Mouse (Mus musculus) urinary bladder, postnatal 14 days (tissue): ENCODE results near the gene Slit2.
A peak's percentile ranks its signal among the peaks of the same experiment; 100 is the strongest.

Source experiments
- DNase-seq: peaks from one replicate; pipeline ENCODE4 v3.0.0; 2021; ENCODE audit warnings: low spot score

Gene Slit2

DNA sequence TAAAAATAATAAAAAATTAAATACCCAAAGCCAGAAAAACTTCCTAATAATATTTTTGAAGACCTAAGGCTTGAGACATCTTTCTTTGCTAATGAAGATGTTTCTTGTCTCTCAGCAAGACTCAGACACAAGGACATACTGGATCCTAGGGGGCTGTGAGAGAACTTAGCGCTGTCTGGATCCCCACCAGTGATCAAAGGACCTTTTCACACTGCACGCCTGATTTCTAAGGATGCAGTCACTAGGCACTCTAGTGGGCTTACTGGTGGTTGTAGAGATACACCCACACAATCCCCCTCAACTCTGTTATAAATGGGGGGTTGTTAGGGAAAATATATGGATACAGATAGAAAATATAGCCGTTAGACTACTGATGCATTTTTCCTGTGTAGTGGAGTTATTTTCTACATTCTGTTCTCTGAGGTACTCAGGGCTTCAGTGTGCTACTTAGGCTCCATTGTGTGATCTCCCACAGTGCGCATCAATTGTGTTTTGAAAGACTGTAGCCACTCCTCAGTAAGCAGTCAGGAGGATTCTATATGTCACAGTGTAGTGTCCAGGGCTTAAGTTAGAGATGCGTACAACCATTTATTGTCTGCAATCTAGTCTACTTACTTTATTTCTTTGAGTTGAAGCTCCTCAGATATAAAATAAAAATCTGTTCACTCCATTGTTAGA lies 67.8 kb downstream of the Slit2 start:
- no peak for DNase-seq

DNA sequence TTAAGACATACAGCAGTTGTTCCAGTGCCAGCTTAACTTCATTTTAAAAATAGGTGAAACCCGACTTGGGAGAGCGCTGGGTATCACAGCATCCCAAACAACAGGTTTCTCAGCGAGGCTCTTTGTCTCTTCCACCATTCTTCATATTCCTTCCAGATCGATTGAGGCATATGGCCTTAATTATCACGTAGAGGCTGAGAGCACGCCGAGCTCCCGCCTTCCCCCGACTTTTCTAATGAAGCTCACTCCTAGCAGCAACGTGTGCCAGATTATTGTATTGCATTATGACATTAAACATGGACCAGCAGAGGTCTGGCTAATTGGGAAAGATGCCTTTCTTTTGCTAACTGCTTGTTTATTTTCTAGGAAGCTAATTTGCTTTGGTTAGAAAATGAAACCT lies 75.7 kb downstream of the Slit2 start:
- DNase-seq: no peak

DNA sequence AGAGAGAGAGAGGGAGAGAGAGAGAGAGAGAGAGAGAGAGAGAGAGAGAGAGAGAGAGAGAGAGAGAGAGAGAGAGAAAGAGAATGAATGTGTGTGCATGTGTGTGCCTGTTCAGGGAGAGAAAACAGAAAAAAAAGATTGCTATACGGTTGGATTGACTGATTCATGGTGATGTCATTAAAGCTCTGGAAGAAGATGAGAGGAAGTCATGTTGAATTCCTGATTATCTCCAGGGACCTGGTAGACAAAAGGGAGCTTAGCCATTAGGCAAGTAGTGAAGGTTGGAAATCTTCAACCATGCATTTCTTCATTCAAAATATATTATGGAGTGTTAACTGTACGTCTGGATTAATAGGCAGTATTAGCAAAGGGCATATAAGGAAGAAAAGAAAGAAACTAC lies 77.8 kb downstream of the Slit2 start:
- DNase-seq: no peak

DNA sequence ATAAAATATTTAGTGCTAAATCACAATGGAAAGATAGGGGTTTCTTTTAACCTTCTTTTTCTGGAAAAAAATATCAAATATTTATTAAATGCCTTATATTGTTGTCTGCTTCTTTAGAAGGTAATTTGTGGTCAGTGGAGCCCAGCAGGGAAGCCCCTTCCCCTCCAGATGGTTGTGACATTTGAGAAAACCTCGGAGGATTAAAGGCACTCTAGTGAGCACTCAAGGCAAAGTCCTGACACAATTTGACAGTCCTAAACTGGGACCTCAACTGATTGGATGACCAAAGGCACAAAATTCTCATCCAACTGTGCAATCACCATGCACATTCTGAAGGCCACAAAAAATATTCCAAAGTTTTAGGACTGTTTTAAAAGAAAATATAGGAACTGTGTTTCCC lies 95.8 kb downstream of the Slit2 start:
- DNase-seq: no peak

DNA sequence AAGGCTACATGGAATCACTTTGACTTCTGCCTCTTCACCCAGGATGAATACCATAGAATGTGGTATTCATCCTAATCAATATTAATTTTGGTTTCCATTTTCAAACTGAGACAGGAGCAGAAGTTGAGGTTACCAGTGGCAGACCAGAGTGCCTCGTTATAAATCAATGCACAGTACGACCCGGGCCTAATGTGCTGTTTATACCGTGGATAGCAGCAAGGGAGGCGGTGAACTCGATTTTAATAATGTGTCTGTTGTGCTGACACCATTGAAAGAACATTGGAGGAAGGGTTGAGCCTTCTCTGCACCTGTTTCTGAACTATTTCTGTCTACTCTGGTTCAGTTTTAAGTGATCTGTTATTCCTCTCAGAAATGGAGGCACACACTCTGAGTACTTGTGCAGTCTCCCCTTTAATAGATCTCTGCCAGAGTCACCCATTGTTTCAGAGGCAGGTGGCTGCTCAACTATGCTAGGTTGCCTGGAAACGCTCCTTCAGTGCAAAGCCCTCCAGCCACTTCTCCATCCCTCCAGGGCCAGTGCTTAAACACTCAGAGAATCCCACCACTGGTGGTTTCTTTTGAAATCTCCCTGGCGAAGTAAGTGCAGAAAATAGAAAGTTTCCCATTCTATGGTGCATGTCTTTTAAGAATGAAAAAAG lies 98.4 kb downstream of the Slit2 start:
- DNase-seq: no peak

DNA sequence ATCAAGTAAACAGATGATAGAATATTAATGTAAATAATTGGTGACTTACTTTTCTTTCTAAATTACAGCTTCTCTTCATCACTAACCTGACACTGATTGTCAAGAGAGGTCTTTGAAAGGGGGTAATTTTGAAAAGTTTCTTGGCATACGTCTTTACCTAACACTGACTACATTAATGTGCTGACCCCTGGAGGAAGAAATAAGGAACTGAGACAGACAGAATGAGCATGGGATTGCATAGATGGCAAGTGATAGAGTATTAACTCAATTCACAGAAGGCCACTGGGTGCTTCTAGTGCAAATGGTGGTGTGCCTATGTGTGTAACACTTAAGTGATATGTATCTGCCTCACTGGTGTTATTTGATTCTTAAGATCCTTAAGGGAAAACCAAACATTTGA lies 130.5 kb downstream of the Slit2 start:
- DNase-seq: no peak

DNA sequence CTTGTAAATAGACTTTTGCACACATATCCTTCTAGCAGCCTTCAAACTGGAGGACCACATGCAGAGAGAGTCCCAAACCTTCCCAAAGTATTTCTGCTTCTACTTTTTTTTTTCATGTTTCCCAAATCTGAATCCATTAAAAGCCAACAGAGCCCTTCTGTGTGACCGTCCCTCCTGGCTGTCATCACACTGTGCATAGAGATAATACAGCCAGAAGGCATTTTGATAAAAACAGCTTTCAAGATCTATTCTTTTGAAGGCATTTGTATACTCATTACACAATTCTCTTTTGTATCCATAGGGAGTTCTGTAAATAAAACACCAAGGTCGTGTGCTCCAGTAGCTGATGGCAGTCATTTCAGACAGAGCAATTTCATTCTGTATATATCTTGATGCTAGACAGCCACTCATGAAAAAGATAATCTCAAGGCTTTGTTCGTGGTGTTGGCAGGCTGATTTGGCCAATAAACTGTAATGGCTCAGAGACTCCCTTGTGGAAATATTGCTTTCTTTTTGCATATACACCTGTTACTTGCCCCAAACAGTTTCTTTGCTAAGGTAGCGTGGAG lies 132.1 kb downstream of the Slit2 start:
- DNase-seq: no peak

DNA sequence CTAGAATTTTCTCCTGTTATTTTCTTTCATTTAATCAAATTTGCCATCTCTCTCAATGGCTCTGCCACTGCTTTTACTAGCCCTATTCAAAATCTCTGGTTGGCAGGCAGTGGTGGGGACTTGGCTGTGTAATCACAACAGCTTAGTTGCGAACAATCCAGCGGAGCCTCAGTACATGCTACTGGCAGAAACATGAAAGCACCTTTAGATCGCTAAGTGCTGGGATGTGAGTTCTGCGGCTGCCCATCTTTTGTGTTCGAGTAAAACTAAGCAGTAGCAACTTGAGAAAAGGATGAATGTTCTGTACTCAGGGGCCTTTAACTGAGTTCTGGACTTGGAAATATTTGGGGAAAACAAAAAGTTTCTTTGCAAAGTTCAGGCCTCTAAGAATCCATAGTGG lies 139.7 kb downstream of the Slit2 start:
- DNase-seq: no peak

DNA sequence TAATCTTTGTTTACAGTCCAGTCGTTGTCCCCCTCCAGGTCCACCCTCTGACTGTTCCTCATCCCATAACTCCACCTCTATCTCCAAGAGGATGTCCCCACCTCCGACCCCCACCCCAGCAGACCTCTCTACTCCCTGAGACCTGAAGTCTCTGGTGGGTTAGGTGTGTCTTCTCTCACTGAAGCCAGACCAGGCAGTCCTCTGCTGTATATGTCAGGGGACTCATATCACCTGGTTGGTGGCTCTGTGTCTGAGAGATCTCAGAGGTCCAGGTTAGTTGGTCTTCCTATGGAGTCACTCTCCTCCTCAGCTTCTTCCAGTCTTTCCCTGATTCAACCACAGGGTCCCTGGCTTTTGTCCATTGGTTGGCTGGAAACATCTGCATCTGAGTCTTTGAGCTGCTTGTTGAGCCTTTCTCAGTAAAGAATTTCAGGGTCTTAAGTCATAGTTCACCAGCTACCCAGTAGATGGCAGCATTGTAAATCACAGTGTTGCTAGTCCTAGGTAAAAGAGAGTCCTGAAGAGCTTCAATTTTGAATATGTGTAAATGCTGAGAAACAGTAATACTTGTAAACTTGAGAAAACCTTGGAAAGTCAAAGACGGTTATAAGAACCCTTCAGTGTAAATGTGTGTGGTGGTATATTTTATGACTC lies 143.0 kb downstream of the Slit2 start:
- no peak for DNase-seq

DNA sequence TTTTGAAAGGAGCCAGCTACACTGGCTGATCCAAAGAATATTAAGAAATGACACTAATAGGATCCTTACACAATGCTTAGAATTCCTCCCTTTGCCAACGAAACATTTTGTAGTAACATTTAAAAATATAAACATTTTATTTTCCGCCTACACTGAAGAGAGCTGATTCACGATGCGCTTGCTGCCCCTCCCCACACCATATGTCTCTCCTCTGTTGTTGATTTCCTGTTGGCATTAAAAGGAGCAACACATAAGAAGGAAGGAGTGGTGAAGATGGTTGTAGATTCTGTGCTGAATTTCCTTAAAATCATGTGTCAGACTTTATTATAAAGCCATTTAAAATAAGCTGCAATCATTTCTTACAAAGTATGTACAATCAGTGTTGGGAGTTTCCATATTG lies 147.0 kb downstream of the Slit2 start:
- DNase-seq: no peak

DNA sequence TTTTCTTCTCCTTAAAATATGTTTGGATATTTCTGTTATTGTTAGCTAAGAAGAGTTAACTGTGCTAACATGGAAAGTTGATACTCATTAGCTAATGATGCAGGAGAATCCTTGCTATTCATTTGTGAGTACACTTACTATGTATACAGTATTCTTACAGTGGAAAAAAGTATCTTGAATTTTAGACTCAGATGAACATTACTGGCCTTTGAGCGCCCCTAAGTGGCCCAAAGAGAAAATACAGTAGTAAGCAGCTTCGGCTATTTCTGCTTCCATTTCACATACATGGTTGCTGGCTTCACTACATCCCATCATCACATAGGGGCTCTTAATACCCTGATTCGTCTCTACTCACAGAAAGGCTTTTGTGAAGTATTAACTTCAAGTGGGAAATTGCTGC lies 153.6 kb downstream of the Slit2 start:
- peak; percentile 18 for DNase-seq

DNA sequence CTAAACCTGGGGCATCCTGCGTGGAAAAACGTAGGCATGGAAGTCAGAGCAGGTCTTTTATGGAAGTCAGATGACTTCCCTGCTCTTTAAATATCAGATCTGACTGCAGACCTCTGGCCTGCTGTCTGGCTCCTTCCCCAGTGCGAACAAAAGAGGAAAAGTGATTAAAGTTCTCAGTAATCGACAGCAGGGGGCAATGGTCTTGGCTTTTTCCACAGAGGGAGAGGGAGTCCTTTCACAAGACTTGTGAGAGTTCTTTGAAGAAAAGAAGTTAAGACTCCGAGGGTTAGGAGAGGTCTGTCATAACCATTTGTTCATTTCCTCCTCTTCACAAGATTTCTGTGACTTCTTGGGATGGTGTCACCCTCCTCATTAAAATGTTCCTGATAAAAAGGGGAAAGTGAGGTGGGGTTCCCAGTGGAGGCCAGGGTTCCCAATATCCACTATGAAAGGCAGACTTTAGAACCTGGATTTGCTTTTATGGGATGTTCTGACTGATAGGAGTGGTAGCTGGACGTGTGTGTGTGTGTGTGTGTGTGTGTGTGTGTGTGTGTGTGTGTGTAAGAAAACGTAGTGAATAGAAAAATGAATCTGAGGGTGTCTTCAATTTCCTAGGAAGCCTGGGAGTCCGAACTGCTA lies 156.0 kb downstream of the Slit2 start:
- no peak for DNase-seq

DNA sequence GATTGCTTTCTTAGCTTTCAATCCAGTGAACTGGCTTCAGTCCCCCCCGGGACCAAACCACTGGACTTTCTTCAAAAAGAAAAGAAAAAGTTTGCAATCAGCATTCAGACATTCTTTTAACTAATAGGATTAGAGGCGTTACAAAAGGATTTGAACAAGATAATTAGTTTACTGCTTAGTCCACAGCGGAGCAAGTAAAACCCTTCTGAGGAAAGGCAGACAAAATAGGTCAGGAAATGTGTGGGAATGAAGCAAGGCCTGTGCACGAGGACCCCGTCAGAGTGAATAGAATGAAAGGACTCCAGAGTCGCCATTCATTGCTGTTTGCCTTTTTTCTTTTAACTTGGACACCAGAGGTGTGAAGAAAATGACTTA lies 156.5 kb downstream of the Slit2 start:
- DNase-seq: no peak

DNA sequence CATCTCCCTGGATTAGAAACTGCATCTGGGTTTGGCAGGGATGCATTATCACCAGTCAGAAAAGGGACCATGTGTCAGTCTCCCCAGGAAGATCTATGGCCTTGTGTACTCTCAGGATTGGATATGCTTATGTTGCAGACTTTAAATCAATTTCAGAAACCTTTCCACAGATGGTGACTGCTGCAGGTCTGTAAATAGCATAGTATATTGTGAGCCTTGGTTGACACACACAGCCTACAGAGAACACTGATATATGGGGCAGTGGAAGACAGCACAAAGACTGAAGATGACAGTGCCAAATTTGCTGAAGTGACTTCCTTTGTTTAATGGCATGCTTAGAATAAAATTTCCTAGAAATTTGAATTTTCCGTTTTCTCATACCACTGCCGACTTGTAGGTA lies 163.1 kb downstream of the Slit2 start:
- DNase-seq: no peak

DNA sequence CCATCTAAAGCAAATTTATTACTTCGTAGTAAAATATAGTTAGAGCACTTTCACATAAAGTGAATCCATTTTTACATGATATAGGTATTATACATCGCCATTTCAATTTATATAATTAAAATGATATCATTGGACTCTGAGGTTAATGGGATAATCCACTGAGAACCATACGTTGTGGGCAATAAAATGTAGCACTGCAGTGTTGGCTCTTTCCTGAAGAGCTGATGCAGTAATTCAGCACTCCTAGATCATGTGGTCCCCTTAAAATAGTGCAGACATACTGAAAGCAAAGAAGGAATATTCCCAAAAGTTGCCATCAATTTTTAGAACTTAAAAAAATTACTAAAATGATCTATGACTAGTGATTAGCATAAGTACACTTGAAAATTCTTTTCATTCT lies 177.9 kb downstream of the Slit2 start:
- DNase-seq: no peak

DNA sequence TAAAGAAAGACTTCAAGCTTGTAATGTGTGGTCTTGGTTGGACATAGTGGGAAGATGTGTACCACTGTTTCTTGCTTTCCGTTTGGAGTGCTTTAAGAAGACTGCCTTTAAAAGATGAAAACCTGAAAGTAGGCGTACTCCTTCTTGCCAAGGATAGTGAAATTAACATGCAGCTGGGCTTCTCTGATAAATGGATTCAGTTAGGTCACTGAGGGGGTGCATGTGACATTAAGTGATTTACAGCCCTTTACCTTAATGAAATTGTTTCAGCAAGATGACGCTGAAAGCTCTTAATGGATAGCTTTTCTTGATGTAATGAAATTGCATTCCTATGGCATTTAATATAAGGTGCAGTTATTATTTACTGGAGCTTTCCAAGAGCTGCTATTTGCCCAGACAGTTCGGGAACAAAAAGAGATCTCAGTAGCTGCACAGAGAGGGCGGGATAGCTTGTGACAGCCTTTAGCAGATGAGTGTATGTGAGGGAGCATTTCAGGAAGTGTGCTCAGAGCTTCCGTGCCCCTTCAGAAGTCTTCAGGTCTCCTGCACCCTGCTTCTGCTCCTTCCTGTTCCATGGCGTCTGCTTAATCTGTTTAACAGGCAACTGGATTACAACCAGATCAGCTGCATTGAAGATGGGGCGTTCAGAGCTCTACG lies 198.8 kb downstream of the Slit2 start:
- DNase-seq: no peak

DNA sequence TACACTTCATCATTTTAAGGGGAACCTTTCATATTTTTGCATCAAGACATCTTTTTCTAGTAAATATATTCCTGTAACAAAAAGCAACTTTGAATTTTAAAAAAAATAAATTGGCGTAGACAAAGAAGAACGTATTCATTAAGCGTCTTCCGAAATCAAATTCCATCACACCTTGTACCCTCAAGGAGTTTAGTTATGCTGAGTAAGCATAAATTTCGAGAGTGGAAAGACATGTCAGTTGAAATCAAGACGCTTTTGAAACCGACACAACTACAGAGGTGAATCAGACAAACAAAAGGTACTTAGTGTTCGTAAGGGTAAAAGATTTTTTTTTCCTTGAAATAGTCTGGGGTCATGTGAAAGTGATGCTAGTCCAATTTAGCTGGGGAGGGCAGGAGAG lies 201.4 kb downstream of the Slit2 start:
- DNase-seq: no peak

DNA sequence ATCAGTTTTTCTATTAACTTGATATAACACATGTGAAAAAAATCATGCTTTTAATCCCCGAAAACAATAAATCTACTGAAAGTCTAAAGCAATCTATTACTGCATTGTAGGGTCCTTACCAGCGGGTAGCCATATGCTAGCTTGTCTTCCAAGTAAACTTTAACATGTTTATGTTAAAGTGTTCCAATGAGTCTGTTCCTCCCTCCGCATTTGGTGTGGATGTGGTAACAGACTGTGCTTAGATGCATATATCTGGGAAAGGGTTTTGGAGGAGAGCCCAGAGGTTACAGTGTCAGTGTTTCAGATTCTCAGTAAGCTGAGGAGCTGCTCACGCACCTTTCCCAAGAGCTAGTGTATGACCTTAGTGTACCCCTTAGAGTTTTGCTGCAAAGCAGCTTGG lies 204.9 kb downstream of the Slit2 start:
- no peak for DNase-seq

DNA sequence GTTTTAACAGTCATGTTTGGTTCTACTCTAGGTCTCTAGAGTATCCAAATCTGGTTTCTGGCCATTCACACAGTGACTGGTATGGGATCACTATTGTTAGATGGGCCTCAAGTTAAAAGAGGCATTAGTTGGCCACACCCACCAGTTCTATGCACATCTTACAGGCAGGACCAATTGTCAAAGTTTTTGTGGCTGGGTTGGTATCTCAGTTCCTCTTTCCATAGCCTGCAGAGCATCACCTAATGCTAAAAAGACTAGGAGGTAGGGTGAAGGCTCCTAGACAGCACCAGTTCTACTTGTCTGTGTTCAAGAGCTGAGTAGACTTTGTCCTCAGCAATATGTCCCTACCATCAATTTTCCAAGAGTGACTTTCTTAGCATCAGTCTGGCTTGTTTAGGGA lies 216.4 kb downstream of the Slit2 start:
- no peak for DNase-seq

DNA sequence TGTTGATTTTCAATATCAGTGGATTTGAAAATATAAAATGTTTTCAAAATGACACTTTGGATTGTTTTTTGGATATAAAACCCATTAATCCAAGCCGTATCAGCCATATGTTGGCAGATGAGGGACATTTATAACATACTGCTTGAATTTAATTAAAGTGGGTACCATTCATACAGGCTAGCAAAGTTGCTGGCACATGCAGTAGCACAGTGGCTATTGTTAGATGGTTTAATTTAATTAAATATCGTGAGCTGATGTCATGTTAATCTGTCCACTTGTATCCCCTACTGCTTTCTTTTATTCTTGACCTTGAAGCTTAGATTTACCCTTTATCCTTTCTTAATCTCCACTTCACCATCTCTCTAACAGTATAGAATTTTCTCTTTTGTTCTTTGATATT lies 232.3 kb downstream of the Slit2 start:
- DNase-seq: no peak

DNA sequence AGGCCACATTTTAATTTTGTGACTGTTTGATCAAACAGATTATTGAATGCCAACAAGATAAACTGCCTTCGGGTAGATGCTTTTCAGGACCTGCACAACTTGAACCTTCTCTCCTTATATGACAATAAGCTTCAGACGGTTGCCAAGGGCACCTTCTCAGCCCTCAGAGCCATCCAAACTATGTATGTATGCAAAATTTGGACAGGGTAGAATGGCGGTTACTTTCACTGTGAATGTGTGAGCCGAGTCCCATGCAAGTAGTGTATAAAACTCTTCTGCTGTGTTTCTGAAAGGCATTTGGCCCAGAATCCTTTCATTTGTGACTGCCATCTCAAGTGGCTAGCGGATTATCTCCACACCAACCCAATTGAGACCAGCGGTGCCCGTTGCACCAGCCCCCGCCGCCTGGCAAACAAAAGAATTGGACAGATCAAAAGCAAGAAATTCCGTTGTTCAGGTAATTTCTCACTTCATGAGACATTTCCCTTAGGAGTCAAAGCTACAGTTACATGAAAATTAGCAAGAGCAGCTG lies 236.8 kb downstream of the Slit2 start:
- no peak for DNase-seq

DNA sequence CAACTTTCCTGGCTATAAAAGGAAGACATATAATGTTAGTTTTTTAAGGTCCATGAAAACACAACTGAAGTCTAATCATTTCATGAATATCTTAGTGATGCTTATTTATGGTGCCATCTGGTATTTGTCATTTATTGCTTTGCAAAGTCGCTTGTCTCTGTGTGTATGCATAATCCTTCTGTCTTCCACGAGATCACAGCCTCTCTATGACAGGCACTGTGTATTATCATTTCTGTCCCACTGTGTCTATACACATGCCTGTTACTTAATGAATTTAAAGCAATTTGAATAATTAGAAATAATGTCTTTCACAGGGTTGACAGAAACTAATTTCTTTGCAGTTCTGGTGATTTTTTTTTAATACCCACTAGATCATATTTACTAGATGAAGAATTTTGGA lies 242.6 kb downstream of the Slit2 start:
- DNase-seq: no peak
